Mouse (Mus musculus): ENCODE data around the gene Srpx2.

DNA sequence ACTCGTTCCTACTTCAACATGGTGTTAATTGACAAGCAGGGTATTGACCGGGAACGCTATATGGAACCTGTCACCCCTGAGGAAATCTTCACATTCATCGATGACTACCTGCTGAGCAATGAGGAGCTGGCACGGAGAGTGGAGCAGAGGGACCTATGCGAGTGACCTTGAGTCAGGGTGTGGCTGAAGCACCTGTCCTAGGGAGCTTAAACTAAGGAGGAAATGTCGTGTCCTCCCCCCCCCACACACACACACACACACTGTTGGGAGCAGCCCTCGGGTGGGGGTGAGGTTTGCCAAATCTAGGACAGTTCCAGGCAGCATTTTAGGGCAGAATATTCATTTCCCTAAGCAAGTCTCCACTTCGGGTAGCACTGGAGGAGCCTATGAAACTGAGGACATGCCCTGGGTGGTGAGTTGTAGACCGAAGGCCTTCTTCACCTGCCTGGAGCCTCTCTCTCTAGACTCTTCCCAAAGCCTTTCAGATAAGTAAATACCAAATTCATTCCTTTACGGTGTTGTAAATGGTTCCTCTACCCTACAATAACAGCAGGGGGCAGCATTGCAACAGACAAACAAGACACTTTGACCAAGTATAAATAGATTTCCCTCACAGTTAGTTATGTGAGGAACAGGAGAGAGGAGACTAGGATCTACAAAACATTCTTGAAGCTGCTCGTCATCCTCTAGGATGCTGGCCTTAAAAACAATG is 23.2 kb downstream of the Srpx2 start:
- TF ChIP-seq CTCF (IDR thresholded peaks at IDR 0.05) (peak; percentile 67), EP300 (IDR thresholded peaks at IDR 0.05) (no peak)

Measured in lung, postnatal 0 days (tissue).